Mouse (Mus musculus) forebrain, embryonic 15.5 days (tissue): ENCODE results near the gene Yy1. TPM values are rescaled to one million over a fixed set of nuclear protein-coding genes. Genes with fewer than 3 reads are reported as not detected.
A peak's percentile ranks its signal among the peaks of the same experiment; 100 is the strongest.
"Not testable (repeated sequence)": the region's sequence is repeated elsewhere in the genome, so short reads cannot be mapped to it uniquely, and the experiment has no call there.

Source experiments
- ATAC-seq: fragments of 200-750 bp; cut with Nextera tagmentation; replicated peaks from 2 replicates; pipeline ENCODE4 v1.8.0; 2017; ENCODE audit warnings: mild to moderate bottlenecking, moderate TSS enrichment, moderate library complexity
- H3K27ac ChIP-seq: fragments of 300-500 bp; sonication (generic); replicated peaks from 2 replicates; pipeline ENCODE4 v1.5.1; 2015; ENCODE audit warnings: mild to moderate bottlenecking, inconsistent platforms
- H3K27me3 ChIP-seq: fragments of 300-500 bp; sonication (generic); 2 replicates; pipeline ENCODE4 v1.6.1; 2015; ENCODE audit warnings: inconsistent platforms
- H3K36me3 ChIP-seq: fragments of 300-500 bp; sonication (generic); 2 replicates; pipeline ENCODE4 v1.6.1; 2015; ENCODE audit warnings: mild to moderate bottlenecking, inconsistent platforms
- H3K4me1 ChIP-seq: fragments of 300-500 bp; sonication (generic); 2 replicates; pipeline ENCODE4 v1.6.1; 2015; ENCODE audit warnings: inconsistent platforms
- H3K4me2 ChIP-seq: fragments of 300-500 bp; sonication (generic); replicated peaks from 2 replicates; pipeline ENCODE4 v1.6.1; 2015; ENCODE audit warnings: mild to moderate bottlenecking, inconsistent platforms
- H3K4me3 ChIP-seq: fragments of 300-500 bp; sonication (generic); 2 replicates; pipeline ENCODE4 v1.5.1; 2015; ENCODE audit warnings: mild to moderate bottlenecking, inconsistent platforms
- H3K9ac ChIP-seq: fragments of 300-500 bp; sonication (generic); replicated peaks from 2 replicates; pipeline ENCODE4 v1.6.1; 2015; ENCODE audit warnings: mild to moderate bottlenecking, inconsistent platforms
- H3K9me3 ChIP-seq: fragments of 300-500 bp; sonication (generic); 2 replicates; pipeline ENCODE4 v1.6.1; 2016; ENCODE audit warnings: inconsistent platforms
- WGBS: fragments of 180-500 bp; shearing (Covaris S2); methylation state at CpG from one replicate; pipeline ENCODE4 v1.1.7; 2015; ENCODE audit warnings: mixed read lengths; 5-methylcytosine and 5-hydroxymethylcytosine counted together
- polyA plus RNA-seq: library from polyadenylated mRNA; unstranded; fragments of >200 nt; fragmentation: Nextera tagmentation; extraction: Ambion mirVana; gene quantifications from 2 replicates; pipeline ENCODE4 v1.2.1, GENCODE M21; 2015

The Yy1 gene
- polyA plus RNA-seq, 1 experiment from 2014 or later: 17.2 TPM

DNA sequence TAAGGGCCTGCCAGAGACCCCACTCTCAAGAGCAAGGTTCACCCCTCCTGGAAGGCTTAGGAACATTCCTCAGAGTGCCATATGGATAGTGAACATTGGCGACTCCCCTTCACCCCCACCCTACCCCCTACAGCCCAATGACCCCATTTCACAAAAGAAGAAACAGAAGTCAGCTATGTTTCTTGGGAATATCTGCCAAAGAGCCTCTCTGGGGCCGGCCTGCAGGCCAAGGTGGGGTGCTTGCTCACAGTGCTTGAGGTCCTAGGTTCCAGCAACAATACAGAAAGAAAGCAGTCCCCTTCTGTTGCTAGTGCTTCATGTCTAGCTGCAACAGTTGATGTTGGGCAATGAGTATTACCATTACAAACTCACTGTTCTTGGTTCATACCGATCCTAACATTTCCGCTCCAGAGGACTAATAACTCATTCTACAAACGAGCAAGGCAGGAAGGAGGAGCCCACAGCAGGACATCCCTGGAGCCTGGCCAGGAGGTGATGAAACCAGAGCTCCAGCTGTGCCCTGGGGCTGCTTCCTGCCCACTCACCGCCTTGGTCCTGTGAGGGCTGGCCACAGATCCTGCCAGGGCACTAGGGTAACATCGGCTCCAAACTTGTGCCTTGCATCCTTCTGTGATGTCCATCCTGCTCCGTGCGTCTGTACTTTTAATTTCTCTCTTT is 39.3 kb downstream of the Yy1 start:
- Histone ChIP-seq H3K27ac (no peak overlapping the region), H3K4me1 (peaks cover 44% of the 10 kb centered on the region), H3K4me2 (no peak overlapping the region), H3K9ac (no peak overlapping the region), H3K36me3 (peaks cover 2% of the 10 kb centered on the region), H3K27me3 (no peaks in the 10 kb centered on the region), H3K4me3 (no peak overlapping the region), H3K9me3 (no peaks in the 10 kb centered on the region)
- no peak for ATAC-seq
- WGBS: 59% methylated on average over 9 of the region's 9 CpGs

DNA sequence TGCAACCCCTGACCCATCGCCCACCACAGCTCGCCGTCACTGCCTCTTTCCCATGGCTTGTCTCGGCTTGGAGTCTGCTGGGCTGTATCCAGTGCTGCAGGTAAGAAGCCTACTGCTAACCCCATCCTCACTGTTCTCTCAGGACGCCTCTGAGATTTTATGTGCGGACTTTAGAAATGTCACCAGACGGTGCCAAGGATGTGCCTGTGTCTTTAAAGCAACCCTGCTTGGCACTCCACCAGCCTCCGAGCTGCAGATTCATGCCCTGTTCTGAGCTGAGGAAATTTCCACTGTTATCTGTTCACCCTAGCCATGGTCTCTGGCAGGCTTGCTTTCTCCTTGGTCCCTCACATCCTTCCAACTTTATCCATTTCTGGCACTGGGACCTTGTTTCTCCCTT is 40.1 kb downstream of the Yy1 start:
- ATAC-seq: no peak
- Histone ChIP-seq H3K27ac (no peak overlapping the region), H3K9ac (no peak overlapping the region), H3K36me3 (no peaks in the 10 kb centered on the region), H3K4me1 (peaks cover 52% of the 10 kb centered on the region), H3K27me3 (no peaks in the 10 kb centered on the region), H3K4me2 (no peak overlapping the region), H3K9me3 (no peaks in the 10 kb centered on the region), H3K4me3 (no peak overlapping the region)
- WGBS: 78% methylated on average over 8 of the region's 8 CpGs

- Histone ChIP-seq H3K9me3 (no peaks in the 10 kb centered on the region), H3K9ac (no peak overlapping the region), H3K36me3 (no peaks in the 10 kb centered on the region), H3K4me1 (peaks cover 57% of the 10 kb centered on the region), H3K27me3 (no peaks in the 10 kb centered on the region), H3K4me2 (no peak overlapping the region), H3K27ac (no peak overlapping the region), H3K4me3 (no peak overlapping the region)
- 92% methylated on average over 3 of the region's 3 CpGs for WGBS
- ATAC-seq: no peak
These were observed 40.6 kb downstream of the Yy1 start for GRCm38 (mm10) chr12:108833408-108833807.

GRCm38 (mm10) chr12:108834337-108834736 is 41.6 kb downstream of the Yy1 start:
- Histone ChIP-seq H3K9me3 (no peaks in the 10 kb centered on the region), H3K4me3 (peak overlapping the region; percentile 91; the same call in 1 of the 2 replicates), H3K4me2 (peak overlapping the region; percentile 93), H3K27me3 (no peaks in the 10 kb centered on the region), H3K36me3 (no peaks in the 10 kb centered on the region), H3K4me1 (peaks cover 63% of the 10 kb centered on the region), H3K9ac (0 out of 2 replicates have a peak overlapping the region, but pooled peaks have one; percentile 80), H3K27ac (no peak overlapping the region)
- 80% methylated on average over 3 of the region's 3 CpGs for WGBS
- ATAC-seq: no peak

- Histone ChIP-seq H3K27me3 (no peaks in the 10 kb centered on the region), H3K4me1 (peaks cover 67% of the 10 kb centered on the region), H3K36me3 (no peaks in the 10 kb centered on the region), H3K4me2 (peak overlapping the region; percentile 93), H3K4me3 (peak overlapping the region; percentile 91), H3K9ac (peak overlapping the region; percentile 80), H3K27ac (no peak overlapping the region), H3K9me3 (no peaks in the 10 kb centered on the region)
- 32% methylated on average over 5 of the region's 5 CpGs for WGBS
- no peak for ATAC-seq
These were observed 42.0 kb downstream of the Yy1 start for GRCm38 (mm10) chr12:108834786-108835185.

GRCm38 (mm10) chr12:108835208-108835839 is 42.6 kb downstream of the Yy1 start:
- H3K36me3 ChIP-seq: no peaks in the 10 kb centered on the region; the same call in 1 of the 2 replicates
- no peaks in the 10 kb centered on the region for H3K9me3 ChIP-seq
- no peaks in the 10 kb centered on the region for H3K27me3 ChIP-seq
- 1% methylated on average over 51 of the region's 51 CpGs for WGBS
- peak overlapping the region; percentile 49; the same call in 1 of the 2 replicates for H3K27ac ChIP-seq
- H3K9ac ChIP-seq: peak overlapping the region; percentile 80
- H3K4me3 ChIP-seq: peak overlapping the region; percentile 91
- peak; percentile 39; the same call in 1 of the 2 replicates for ATAC-seq
- H3K4me1 ChIP-seq: peaks cover 72% of the 10 kb centered on the region
- peak overlapping the region; percentile 93 for H3K4me2 ChIP-seq

DNA sequence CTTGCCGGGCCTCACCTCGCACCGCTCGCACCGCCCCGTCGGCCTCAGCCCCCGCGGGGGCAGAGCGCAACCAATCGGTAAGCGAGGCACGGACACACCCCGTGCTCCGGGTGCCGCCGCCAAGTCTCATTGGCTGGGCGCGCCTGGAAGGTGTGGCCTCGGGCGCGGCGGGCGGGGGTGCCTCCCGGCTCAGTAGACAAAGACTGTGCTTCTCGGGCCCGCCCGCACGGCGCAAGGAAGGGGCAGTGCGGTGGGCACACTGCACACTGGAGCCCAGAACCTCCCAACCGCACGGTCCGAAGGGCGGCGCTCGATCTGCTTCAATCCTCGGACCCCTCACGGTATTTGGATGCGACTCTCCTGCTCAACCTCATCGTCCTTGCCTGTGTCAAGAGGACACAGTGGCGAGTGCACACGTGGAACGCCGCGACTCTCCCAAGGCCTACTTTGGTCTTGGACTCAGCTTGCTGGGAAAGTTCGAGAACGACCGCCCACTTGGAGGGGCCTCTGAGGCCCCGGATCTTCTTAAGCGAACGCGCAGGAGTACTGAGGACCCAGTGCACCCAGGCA is 43.2 kb downstream of the Yy1 start, which contains the start of the genes Slc25a29 and Slc25a47:
Gene Slc25a29, minus strand, starts transcription at position 44 of the 570 bp plus-strand sequence.
Gene Slc25a47, plus strand, starts transcription at position 207 of the 570 bp plus-strand sequence.
- peaks cover 70% of the 10 kb centered on the region for H3K4me1 ChIP-seq
- peak within 1 kb of the TSS; percentile 91 for H3K4me3 ChIP-seq
- H3K9ac ChIP-seq: peak within 1 kb of the TSS; percentile 80
- peak within 1 kb of the TSS; percentile 93 for H3K4me2 ChIP-seq
- no peaks in the 10 kb centered on the region for H3K9me3 ChIP-seq
- WGBS: under 1% methylated on average over 53 of the region's 53 CpGs
- H3K36me3 ChIP-seq: no peaks in the 10 kb centered on the region; the same call in 1 of the 2 replicates
- H3K27me3 ChIP-seq: no peaks in the 10 kb centered on the region
- peak within 1 kb of the TSS; percentile 86 for H3K27ac ChIP-seq
- peak; percentile 98 for ATAC-seq

DNA sequence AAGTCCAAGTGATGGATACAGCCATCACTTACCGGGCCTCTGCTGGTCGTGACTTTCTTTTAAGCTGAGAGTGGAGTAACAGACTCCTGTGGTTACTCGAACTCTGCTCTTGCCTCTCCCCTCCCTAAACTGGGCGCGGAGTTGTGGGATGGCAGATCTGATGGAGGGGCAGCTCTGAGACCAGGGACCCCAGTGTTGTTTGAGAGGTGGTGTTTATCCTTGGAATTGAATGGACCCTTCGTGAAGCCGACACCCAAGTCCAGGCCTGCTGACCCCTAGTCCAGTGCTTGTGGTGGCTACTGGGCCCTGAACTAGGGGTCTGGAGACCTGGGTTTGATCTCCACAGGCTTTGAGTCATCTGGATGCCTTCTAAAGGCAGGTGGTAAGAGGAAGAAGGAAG is 43.9 kb downstream of the Yy1 start:
- Histone ChIP-seq H3K4me3 (peak overlapping the region; percentile 91), H3K27ac (peak overlapping the region; percentile 86; the same call in 1 of the 2 replicates), H3K9ac (peak overlapping the region; percentile 73), H3K4me2 (peak overlapping the region; percentile 93), H3K9me3 (no peaks in the 10 kb centered on the region), H3K27me3 (no peaks in the 10 kb centered on the region), H3K36me3 (peaks cover 6% of the 10 kb centered on the region), H3K4me1 (peaks cover 78% of the 10 kb centered on the region)
- no peak for ATAC-seq
- WGBS: 60% methylated on average over 7 of the region's 7 CpGs

- no peak for ATAC-seq
- Histone ChIP-seq H3K36me3 (peaks cover 35% of the 10 kb centered on the region), H3K4me1 (peaks cover 50% of the 10 kb centered on the region), H3K4me3 (no peak overlapping the region), H3K27me3 (no peaks in the 10 kb centered on the region), H3K9me3 (no peaks in the 10 kb centered on the region), H3K4me2 (no peak overlapping the region), H3K27ac (no peak overlapping the region), H3K9ac (no peak overlapping the region)
- WGBS: 84% methylated on average over 6 of the region's 6 CpGs
These were observed 48.4 kb downstream of the Yy1 start for GRCm38 (mm10) chr12:108841181-108841580.

DNA sequence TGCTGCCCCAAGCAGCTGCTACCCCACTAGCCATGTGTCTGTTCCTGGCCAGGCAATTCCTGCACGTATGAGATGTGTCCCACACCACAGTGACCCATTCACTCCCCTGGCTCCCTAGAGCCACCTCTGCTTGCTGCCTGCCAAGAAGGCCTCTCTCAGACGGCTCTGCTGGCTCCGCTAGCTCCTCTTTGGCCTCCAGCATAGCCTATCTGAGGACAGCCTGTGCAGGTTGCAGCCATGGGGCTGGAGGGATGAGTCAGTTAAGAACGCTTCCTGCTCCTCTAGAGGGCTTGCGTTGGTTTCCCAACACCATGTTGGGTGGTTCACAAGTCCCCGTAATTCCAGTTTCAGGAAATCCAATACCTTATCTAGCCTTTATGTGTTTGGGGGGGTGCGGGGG is 49.9 kb downstream of the Yy1 start:
- Histone ChIP-seq H3K9me3 (no peaks in the 10 kb centered on the region), H3K36me3 (peaks cover 39% of the 10 kb centered on the region), H3K4me2 (no peak overlapping the region), H3K9ac (no peak overlapping the region), H3K4me3 (no peak overlapping the region), H3K27me3 (no peaks in the 10 kb centered on the region), H3K27ac (no peak overlapping the region), H3K4me1 (peaks cover 36% of the 10 kb centered on the region)
- whole genome bisulfite sequencing: 88% methylated on average over 7 of the region's 7 CpGs
- ATAC-seq: no peak

GRCm38 (mm10) chr12:108848033-108848432 is 55.3 kb downstream of the Yy1 start:
- H3K27me3 ChIP-seq, H3K27ac ChIP-seq, ATAC-seq, H3K9me3 ChIP-seq, H3K4me3 ChIP-seq, H3K9ac ChIP-seq, H3K4me1 ChIP-seq, H3K4me2 ChIP-seq: not testable (repeated sequence)
- peaks cover 23% of the 10 kb centered on the region for H3K36me3 ChIP-seq
- WGBS: 90% methylated on average over 3 of the region's 3 CpGs

- H3K9me3 ChIP-seq: no peaks in the 10 kb centered on the region
- ATAC-seq: no peak
- no peaks in the 10 kb centered on the region for H3K27me3 ChIP-seq
- no peak overlapping the region for H3K9ac ChIP-seq
- no peak overlapping the region for H3K4me3 ChIP-seq
- 0 out of 2 replicates have a peak, but pooled peaks cover 6% of the 10 kb centered on the region for H3K4me1 ChIP-seq
- no peak overlapping the region for H3K27ac ChIP-seq
- 88% methylated on average over 4 of the region's 4 CpGs for WGBS
- H3K36me3 ChIP-seq: peaks cover 16% of the 10 kb centered on the region; the same call in 1 of the 2 replicates
- no peak overlapping the region for H3K4me2 ChIP-seq
These were observed 56.8 kb downstream of the Yy1 start for GRCm38 (mm10) chr12:108849488-108850022.
